Mouse (Mus musculus) lung, embryonic 14.5 days (tissue): ENCODE data around the gene Srl. TPM values are rescaled to one million over a fixed set of nuclear protein-coding genes. Genes with fewer than 3 reads are reported as not detected.

Source experiments
- ATAC-seq: fragments of 200-750 bp; cut with Nextera tagmentation; 2 replicates; pipeline ENCODE4 v1.8.0; 2017; ENCODE audit warnings: mild to moderate bottlenecking, moderate TSS enrichment, moderate library complexity; ENCODE audit not compliant: insufficient read depth
- DNase-seq: peaks from one replicate; pipeline ENCODE4 v3.0.0-alpha.2; 2015
- H3K27ac ChIP-seq: fragments of 300-500 bp; sonication (generic); 2 replicates; pipeline ENCODE4 v1.5.1; 2014; ENCODE audit warnings: low read depth, mild to moderate bottlenecking, moderate library complexity
- H3K27me3 ChIP-seq: fragments of 300-500 bp; sonication (generic); 2 replicates; pipeline ENCODE4 v1.6.1; 2014; ENCODE audit warnings: low read length, control low read depth; ENCODE audit not compliant: insufficient read depth
- H3K36me3 ChIP-seq: fragments of 300-500 bp; sonication (generic); 2 replicates; pipeline ENCODE4 v1.6.1; 2014; ENCODE audit warnings: control low read depth; ENCODE audit not compliant: insufficient read depth
- H3K4me1 ChIP-seq: fragments of 300-500 bp; sonication (generic); 2 replicates; pipeline ENCODE4 v1.6.1; 2014; ENCODE audit warnings: antibody characterized with exemption, control low read depth; ENCODE audit not compliant: insufficient read depth
- H3K4me2 ChIP-seq: fragments of 300-500 bp; sonication (generic); 2 replicates; pipeline ENCODE4 v1.6.1; 2014; ENCODE audit warnings: mild to moderate bottlenecking
- H3K4me3 ChIP-seq: fragments of 300-500 bp; sonication (generic); 2 replicates; pipeline ENCODE4 v1.5.1; 2014; ENCODE audit warnings: low read depth, low read length
- H3K9ac ChIP-seq: fragments of 300-500 bp; sonication (generic); 2 replicates; pipeline ENCODE4 v1.6.1; 2014
- H3K9me3 ChIP-seq: fragments of 300-500 bp; sonication (generic); 2 replicates; pipeline ENCODE4 v1.6.1; 2016; ENCODE audit warnings: low read depth, low read length, control low read depth
- CTCF ChIP-seq: IDR thresholded peaks from 2 replicates; pipeline ENCODE4 v1.5.1; 2016; ENCODE audit warnings: antibody characterized with exemption, low read depth
- WGBS: fragments of 180-500 bp; shearing (Covaris S2); extraction: QIAGEN DNeasy Blood & Tissue Kit; methylation state at CpG from one replicate; pipeline ENCODE4 v1.1.7; 2014; 5-methylcytosine and 5-hydroxymethylcytosine counted together
- polyA plus RNA-seq: library from polyadenylated mRNA; unstranded; fragments of >200 nt; fragmentation: Nextera tagmentation; extraction: Ambion mirVana; gene quantifications from 2 replicates; pipeline ENCODE4 v1.2.1, GENCODE M21; 2014

The Srl gene
- polyA plus RNA-seq, 1 experiment from 2014 or later: 20.7 TPM

DNA sequence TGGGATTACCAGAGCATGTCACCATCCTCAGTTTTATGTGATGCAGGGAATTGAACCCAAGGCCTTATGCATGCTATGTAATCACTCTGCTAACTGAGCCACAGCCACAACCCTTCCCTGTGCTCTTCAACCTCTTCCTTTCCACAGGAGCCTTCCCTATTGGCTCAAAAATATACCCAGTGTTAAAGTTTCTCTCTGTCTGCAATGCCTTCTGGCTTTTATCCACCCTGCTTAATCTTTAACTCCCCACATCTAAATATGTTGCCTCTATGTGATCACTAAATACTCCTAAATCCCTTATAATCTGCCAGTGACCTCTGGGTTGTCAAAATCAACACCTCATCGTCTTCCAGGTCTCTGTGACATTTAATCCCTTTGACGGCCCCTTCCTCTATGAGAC lies 23.7 kb downstream of the Srl start:
- Histone ChIP-seq H3K9me3 (no peaks in the 10 kb centered on the region), H3K4me1 (0 out of 2 replicates have a peak, but pooled peaks cover 1% of the 10 kb centered on the region), H3K27ac (no peak overlapping the region), H3K4me2 (no peak overlapping the region), H3K4me3 (no peak overlapping the region), H3K36me3 (no peaks in the 10 kb centered on the region), H3K9ac (no peak overlapping the region), H3K27me3 (no peaks in the 10 kb centered on the region)
- ATAC-seq (no peak), DNase-seq (no peak)
- 43% methylated on average over 2 of the region's 2 CpGs for WGBS
- TF ChIP-seq CTCF: no peak

DNA sequence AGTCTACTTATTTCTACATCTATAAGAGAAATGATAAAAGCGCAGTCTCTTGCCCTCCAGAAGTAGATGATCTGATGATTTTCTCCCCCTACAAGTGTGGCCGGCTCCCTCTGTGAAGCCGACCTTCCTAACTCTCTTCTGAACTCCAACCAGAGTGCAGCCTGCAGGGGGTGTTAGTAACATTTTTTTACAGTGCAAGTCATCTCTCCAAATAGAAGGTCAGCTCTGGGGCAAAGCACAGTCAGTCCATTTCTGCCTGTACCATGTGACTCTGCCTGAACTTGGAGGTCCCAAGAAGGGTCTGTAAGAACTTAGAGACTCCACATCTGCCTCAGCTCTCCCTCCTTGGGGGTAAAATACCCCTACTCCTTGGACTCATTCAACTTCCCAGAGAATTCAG lies 27.2 kb downstream of the Srl start:
- 74% methylated on average over 3 of the region's 3 CpGs for WGBS
- no peak for TF ChIP-seq CTCF
- Histone ChIP-seq H3K27ac (no peak overlapping the region), H3K4me1 (peaks cover 7% of the 10 kb centered on the region; the same call in 1 of the 2 replicates), H3K4me2 (no peak overlapping the region), H3K27me3 (no peaks in the 10 kb centered on the region), H3K9me3 (no peaks in the 10 kb centered on the region), H3K9ac (no peak overlapping the region), H3K36me3 (no peaks in the 10 kb centered on the region), H3K4me3 (no peak overlapping the region)
- DNase-seq (no peak), ATAC-seq (no peak)

DNA sequence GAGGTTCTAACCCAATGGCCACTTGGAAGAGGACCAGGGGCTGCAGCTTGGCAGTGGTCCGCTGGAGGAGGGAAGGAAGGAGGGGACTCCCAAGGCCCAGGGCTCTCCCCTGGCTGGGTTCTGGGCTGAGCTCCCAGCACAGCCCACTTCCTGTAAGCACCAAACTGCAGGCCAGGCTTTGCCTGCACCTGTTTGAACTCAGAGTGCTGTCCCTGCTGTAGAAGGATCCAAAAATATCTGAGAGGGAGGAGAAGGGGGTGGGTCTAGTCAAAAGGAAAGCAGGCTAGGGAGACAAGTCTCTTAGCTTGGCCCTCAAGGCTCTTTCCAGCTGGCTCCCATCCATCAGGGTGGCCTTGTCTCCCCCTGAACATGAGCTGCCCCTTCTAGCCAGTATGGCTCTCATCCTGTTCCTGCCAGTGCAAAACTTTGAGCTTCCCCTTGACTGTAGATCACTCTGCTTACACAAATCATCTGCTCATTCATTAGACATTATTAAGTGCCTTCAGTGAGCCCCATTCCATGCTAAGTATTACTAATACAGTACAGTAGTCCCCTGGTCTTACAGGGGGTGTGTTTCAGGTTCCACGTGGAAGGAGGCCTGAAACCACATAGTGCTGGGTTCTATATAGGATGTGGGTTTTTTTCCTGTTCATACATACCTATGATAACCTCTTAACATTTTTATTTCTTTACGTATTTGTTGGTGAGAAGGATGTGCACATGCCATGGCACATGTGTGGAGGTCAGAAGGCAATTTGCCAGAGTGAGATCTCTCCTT lies 28.8 kb downstream of the Srl start:
- Histone ChIP-seq H3K4me2 (no peak overlapping the region), H3K36me3 (no peaks in the 10 kb centered on the region), H3K9ac (no peak overlapping the region), H3K27ac (peak overlapping the region; percentile 42; the same call in 1 of the 2 replicates), H3K27me3 (no peaks in the 10 kb centered on the region), H3K4me1 (peaks cover 7% of the 10 kb centered on the region; the same call in 1 of the 2 replicates), H3K4me3 (no peak overlapping the region), H3K9me3 (no peaks in the 10 kb centered on the region)
- ATAC-seq (peak; percentile 80), DNase-seq (peak; percentile 54)
- 49% methylated on average over 3 of the region's 3 CpGs for WGBS
- no peak for TF ChIP-seq CTCF

DNA sequence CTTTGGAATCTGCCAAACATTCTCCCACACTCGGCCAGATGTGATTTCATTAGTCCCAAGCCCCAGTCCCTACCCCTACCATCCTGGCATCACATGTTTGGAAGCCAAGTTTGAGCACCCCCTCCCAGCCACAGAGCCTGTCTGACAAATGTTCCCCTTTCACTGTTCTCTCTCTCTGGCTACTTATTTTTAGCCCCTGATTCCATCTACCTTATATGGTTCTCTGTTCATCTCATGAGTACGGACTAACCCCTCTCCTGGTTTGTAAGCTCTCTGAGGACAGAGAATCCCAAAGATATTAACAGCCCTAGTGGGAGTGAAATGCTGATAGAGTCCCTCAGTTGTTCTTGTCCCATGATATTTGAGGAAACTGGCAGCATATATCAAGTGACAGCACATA lies 30.2 kb downstream of the Srl start:
- H3K9me3 ChIP-seq: no peaks in the 10 kb centered on the region
- no peak overlapping the region for H3K4me3 ChIP-seq
- ATAC-seq (no peak), DNase-seq (no peak)
- H3K9ac ChIP-seq: no peak overlapping the region
- no peak for TF ChIP-seq CTCF
- WGBS: 57% methylated on average over 2 of the region's 2 CpGs
- H3K36me3 ChIP-seq: no peaks in the 10 kb centered on the region
- H3K4me1 ChIP-seq: peaks cover 7% of the 10 kb centered on the region; the same call in 1 of the 2 replicates
- H3K4me2 ChIP-seq: no peak overlapping the region
- no peak overlapping the region for H3K27ac ChIP-seq
- H3K27me3 ChIP-seq: no peaks in the 10 kb centered on the region

DNA sequence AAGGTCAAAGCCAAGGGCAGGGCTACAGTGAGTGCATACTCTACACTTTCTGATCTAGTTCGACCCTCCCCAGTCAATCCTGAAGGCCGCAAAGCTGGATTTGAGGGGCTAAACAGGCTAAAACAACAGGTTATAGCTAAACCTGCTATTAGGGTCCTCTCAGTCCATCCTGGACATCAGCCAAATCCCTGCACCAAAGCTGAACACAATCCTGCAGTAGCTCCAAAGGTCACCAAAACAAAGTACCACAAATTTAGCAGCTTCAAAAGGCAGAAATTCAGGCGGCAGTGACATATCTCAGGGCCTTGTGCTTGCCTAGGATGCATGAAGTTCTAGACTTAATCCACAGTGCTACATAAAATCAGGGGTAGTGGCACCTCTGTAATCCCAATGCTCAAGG lies 35.4 kb downstream of the Srl start:
- no peak overlapping the region for H3K4me2 ChIP-seq
- TF ChIP-seq CTCF: no peak
- H3K4me1 ChIP-seq: no peaks in the 10 kb centered on the region
- WGBS: 77% methylated on average over 3 of the region's 3 CpGs
- no peaks in the 10 kb centered on the region for H3K27me3 ChIP-seq
- H3K9me3 ChIP-seq: no peaks in the 10 kb centered on the region
- DNase-seq (no peak), ATAC-seq (no peak)
- H3K9ac ChIP-seq: no peak overlapping the region
- H3K4me3 ChIP-seq: no peak overlapping the region
- H3K36me3 ChIP-seq: no peaks in the 10 kb centered on the region
- H3K27ac ChIP-seq: no peak overlapping the region

DNA sequence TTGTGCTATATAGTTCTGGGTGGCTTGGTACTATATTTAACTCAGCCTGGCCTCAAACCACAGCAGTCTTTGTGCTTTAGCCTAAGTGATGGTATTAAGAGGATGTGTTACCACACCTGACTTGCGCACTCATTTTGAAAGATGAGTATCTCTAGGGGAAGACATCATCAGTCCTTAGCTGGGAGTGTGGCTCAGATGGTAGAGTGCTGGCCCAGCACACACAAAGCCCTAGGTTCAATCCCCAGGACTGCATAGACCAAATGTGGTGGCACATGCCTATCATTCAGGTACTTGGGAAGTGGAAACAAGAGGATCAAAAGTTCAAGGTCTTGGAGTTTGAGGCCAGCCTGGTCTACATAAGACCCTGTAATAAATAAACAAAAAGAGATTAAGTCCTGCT lies 38.1 kb downstream of the Srl start:
- Histone ChIP-seq H3K9ac (no peak overlapping the region), H3K27ac (no peak overlapping the region), H3K27me3 (no peaks in the 10 kb centered on the region), H3K4me2 (no peak overlapping the region), H3K4me1 (no peaks in the 10 kb centered on the region), H3K4me3 (no peak overlapping the region), H3K36me3 (no peaks in the 10 kb centered on the region), H3K9me3 (no peaks in the 10 kb centered on the region)
- DNase-seq (no peak), ATAC-seq (no peak)
- 93% methylated on average over 1 of the region's 1 CpGs for WGBS
- TF ChIP-seq CTCF: no peak

DNA sequence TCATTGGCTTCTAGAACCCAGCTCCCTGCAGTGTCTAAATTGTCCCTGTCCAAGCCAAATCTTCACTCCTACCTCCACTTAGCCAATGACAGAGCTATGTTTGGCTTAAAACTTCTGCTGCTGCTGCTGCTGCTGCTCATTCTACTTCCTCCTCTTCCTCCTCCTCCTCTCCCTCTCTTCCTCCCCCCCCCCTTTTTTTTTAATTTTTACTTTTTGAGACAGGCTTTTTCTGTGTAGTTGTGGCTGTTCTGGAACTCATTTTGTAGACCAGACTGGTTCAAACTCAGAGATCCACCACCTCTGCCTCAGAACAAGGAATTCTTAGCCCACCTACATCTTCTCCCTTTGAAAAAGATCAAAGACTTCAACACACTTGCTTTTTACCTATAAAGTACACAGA lies 39.0 kb downstream of the Srl start:
- H3K27me3 ChIP-seq: no peaks in the 10 kb centered on the region
- no peak for ATAC-seq

More for the DNA sequence above, 39.0 kb downstream of the Srl start:
- Histone ChIP-seq H3K4me2 (no peak overlapping the region), H3K9me3 (no peaks in the 10 kb centered on the region), H3K4me3 (no peak overlapping the region), H3K27ac (no peak overlapping the region), H3K9ac (no peak overlapping the region), H3K4me1 (no peaks in the 10 kb centered on the region), H3K36me3 (no peaks in the 10 kb centered on the region)
- DNase-seq: no peak
- TF ChIP-seq CTCF: no peak
